Mouse (Mus musculus): ENCODE measurements at regions not wholly inside any gene's neighbourhood (a gene's known extent, or its start where the extent isn't known, plus 50 kb on each side); places are given as distances from the start of the nearest gene placed in this dataset.
A peak's percentile ranks its signal among the peaks of the same experiment; 100 is the strongest.

GRCm38 (mm10) chr8:103922746-103923145 is 178.7 kb upstream of the Cdh5 start:
- DNase-seq (ENCODE audit: low spot score in 2 of 2), result no peak

GRCm38 (mm10) chr8:103932681-103933080 is 168.7 kb upstream of the Cdh5 start:
- DNase-seq (ENCODE audit: low spot score in 2 of 2), result no peak

DNA sequence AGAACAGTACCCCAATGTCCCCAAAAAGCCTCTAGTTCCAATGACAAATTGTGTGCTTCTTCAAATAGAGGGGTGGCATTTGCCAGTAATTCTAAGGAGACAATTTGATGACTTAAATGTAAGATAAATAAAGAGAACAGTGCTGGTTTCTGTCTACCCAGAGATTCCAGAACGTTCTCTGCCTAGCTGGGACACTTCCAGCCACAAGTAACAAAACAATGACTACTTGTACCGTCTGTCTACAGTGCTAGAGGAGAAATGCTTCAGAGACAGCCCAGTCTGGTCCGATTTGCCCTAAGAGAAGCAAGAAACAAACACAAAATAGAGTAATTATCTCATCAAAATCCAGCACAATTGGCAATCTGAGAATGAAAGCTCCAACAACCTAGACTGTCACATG is 164.9 kb upstream of the Cdh5 start:
- DNase-seq (ENCODE audit: low spot score in 2 of 2), result no peak

GRCm38 (mm10) chr8:103938283-103939230 is 162.9 kb upstream of the Cdh5 start:
- peak; percentile 38 to 56 for DNase-seq (ENCODE audit: low spot score in 2 of 2)

- peak; percentile 11 to 39 for DNase-seq (ENCODE audit: low spot score in 2 of 2)
These were observed 160.4 kb upstream of the Cdh5 start for GRCm38 (mm10) chr8:103940958-103941532.

- DNase-seq (ENCODE audit: low spot score in 2 of 2), result no peak
These were observed 153.0 kb upstream of the Cdh5 start for GRCm38 (mm10) chr8:103948474-103948873.

DNA sequence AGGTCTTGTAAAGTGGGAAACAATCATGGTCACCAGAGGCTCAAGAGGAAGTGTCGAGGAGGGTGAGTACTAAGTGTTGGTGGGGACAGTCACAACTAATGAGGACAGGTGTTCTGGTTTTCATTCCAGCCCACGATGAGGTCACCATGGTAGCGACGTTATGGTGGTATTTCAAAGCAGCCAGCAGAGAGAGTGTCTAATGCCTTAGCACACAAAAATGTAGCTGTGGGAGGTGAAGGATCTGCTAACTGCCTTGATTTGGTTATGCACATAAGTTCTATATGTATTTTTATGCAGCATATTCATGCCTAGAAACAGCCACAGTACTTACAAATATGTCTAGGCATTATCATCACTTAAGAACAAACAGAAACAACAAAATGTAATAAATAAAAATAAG is 151.0 kb upstream of the Cdh5 start:
- no peak for DNase-seq (ENCODE audit: low spot score in 2 of 2)

GRCm38 (mm10) chr8:103953586-103953985 is 147.8 kb upstream of the Cdh5 start:
- no peak for DNase-seq (ENCODE audit: low spot score in 2 of 2)

GRCm38 (mm10) chr8:103955568-103956260 is 145.7 kb upstream of the Cdh5 start:
- no peak for DNase-seq (ENCODE audit: low spot score in 2 of 2)

GRCm38 (mm10) chr8:103964293-103964918 is 137.0 kb upstream of the Cdh5 start:
- no peak for DNase-seq (ENCODE audit: low spot score in 2 of 2)

DNA sequence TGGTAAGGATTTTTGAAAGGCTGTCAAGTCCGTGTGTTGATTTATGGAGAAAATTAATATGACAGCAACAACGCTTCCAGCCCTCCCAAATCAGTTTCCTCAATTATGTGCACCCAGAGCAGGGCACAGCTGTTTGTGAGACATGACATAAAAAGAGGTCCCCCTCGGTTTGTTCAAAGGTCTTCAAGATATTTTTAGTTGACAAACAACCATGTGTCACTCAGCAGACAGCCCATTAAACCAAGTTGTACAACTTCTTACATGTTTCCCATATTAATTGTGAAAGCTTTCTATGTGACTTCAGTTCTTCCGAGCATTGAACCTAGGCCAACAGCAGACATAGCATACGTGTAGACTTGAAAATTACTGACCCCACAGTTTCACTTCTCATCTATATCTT is 131.5 kb upstream of the Cdh5 start:
- no peak for DNase-seq (ENCODE audit: low spot score in 2 of 2)

DNA sequence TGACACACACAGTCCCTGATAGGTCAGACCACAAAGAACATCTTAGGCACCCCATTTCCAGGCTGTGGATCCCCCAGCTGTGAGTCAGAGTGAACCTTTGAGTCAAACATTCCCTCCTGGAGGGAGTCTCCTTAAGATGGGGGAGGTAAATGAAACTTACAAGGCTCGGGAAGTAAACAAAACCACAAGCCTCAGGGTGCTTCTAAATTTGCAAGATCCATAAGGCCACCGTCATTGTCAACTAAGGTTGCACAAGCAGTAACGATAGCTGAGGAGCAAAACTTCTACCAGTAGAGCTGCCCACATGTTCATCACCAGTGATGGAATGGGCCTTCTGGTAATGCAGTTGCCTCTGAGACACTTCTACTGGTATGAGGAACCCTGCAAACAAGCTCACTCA is 130.9 kb upstream of the Cdh5 start:
- DNase-seq (ENCODE audit: low spot score in 2 of 2), result no peak

DNA sequence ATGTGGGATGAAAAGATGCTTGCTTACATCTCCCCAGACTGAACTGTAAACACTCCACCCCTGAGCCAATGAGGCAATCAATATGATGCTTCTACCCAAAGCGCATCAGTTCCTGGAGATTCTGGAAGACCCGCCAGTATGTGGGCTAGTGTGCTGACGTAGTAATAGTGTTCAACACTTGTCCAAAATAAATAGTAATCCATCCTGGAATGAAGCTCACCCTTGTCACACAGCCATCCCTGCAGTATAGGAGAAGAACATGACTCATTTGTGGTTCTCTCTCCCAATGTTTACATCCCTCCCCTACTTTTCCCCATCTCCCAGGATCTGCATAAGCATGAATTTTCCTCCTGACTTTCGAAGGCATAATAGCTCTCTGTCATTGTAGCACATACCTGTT is 130.5 kb upstream of the Cdh5 start:
- no peak for DNase-seq (ENCODE audit: low spot score in 2 of 2)

- no peak for DNase-seq (ENCODE audit: low spot score in 2 of 2)
These were observed 124.9 kb upstream of the Cdh5 start for GRCm38 (mm10) chr8:103976488-103976887.

GRCm38 (mm10) chr8:103978948-103979347 is 122.5 kb upstream of the Cdh5 start:
- DNase-seq (ENCODE audit: low spot score in 2 of 2), result no peak

DNA sequence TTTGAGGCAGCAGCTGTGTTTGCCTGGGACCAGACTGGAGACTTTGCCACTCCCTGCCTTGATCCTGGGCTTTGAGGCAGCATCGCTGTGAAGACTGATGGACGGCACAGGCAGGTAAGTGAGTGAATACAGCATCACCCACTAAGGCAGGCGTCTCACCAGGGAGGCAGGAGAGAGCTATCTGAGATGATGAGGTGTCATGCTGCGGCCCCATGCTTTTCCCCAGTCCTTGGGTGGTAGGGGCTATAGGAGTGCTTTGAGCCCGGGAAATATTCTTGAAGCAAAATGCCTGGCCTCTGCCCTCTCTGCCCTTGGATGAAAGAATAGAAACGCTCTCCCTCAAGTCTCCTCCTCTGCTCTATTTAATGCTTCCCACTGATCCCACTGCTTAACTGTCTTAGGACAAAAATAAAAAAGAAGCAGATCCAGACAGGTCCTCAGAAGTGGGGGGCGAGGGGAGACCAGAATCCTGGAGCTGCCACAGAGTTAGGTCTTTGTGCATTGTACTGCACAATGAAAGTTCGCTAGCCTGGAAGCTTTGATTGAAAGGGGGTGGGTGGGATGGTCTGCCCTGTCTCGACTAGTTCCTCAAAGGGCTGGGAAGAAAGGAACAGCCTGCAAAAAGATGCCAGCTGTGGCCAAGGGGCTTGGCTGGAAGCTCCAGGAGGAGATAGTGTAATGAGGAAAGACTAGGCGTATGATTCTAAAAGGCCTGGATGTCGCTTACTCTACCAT is 117.4 kb upstream of the Cdh5 start:
- no peak for DNase-seq (ENCODE audit: low spot score in 2 of 2)

DNA sequence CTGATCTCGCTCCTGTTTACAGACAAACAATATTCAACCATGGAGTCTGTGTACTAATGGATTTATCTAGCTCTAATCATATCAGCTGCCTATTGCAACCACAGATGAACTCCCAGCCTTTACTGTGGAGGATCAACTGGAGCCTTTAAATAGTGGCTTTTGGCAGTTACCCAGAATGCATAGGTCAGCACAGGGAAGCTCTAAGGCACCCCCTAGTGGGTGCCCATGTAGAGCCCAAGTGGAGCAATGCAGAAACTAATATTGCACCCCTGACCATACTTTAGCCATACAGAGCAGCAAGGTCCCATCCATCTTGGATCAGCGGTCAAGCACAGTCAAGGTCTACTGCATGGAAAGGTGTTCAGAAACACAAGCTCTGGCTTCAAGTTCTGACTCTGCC is 115.8 kb upstream of the Cdh5 start:
- no peak for DNase-seq (ENCODE audit: low spot score in 2 of 2)

- DNase-seq (ENCODE audit: low spot score in 2 of 2), result no peak
These were observed 107.5 kb upstream of the Cdh5 start for GRCm38 (mm10) chr8:103993897-103994296.

- DNase-seq (ENCODE audit: low spot score in 2 of 2), result no peak
These were observed 103.3 kb upstream of the Cdh5 start for GRCm38 (mm10) chr8:103998143-103998542.

DNA sequence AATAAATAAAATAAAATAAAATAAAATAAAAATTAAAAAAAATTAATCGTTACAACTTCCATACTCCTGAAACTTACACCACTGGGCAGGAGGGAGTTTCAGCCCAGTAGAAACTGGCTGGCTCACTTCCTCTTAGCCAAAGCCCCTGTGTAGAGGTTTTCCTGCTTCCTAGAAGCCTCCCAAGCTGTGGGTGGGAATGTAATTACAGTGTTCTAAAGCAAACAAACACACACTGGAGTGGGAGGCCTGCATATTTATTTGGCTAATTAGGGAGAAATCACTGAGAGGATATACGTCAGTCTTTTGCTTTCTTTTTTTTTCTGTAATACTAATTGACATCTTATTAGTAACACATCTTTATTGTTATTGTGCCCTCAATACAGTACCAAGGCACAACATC is 94.2 kb upstream of the Cdh5 start:
- DNase-seq (ENCODE audit: low spot score in 2 of 2), result no peak

GRCm38 (mm10) chr8:104008756-104009155 is 92.7 kb upstream of the Cdh5 start:
- no peak for DNase-seq (ENCODE audit: low spot score in 2 of 2)
